Mouse (Mus musculus): ENCODE results near the gene 1700018F24Rik.
"Not testable (repeated sequence)": the region's sequence is repeated elsewhere in the genome, so short reads cannot be mapped to it uniquely, and the experiment has no call there.

The 1700018F24Rik gene

GRCm38 (mm10) chr5:145042690-145043089 is at the start of gene 1700018F24Rik:
Gene 1700018F24Rik (plus strand): TSS chr5:145042990.
- DNase-seq: not testable (repeated sequence)

- no peak for DNase-seq
Observed at GRCm38 (mm10) chr5:144998491-144998890, 44.3 kb upstream of the 1700018F24Rik start.

- DNase-seq: no peak
Observed at GRCm38 (mm10) chr5:145003362-145003761, 39.4 kb upstream of the 1700018F24Rik start.

- no peak for DNase-seq
Observed at GRCm38 (mm10) chr5:145004495-145004894, 38.3 kb upstream of the 1700018F24Rik start.

- no peak for DNase-seq
Observed at GRCm38 (mm10) chr5:145005596-145005995, 37.2 kb upstream of the 1700018F24Rik start.

GRCm38 (mm10) chr5:145008878-145009659 is 33.7 kb upstream of the 1700018F24Rik start:
- no peak for DNase-seq

- DNase-seq: no peak
Observed at GRCm38 (mm10) chr5:145014278-145014677, 28.5 kb upstream of the 1700018F24Rik start.

- not testable (repeated sequence) for DNase-seq
Observed at GRCm38 (mm10) chr5:145016761-145017160, 26.0 kb upstream of the 1700018F24Rik start.

GRCm38 (mm10) chr5:145020254-145020653 is 22.5 kb upstream of the 1700018F24Rik start:
- not testable (repeated sequence) for DNase-seq

- DNase-seq: not testable (repeated sequence)
Observed at GRCm38 (mm10) chr5:145020712-145021111, 22.1 kb upstream of the 1700018F24Rik start.

GRCm38 (mm10) chr5:145030476-145030875 is 12.3 kb upstream of the 1700018F24Rik start:
- not testable (repeated sequence) for DNase-seq

GRCm38 (mm10) chr5:145032391-145032790 is 10.4 kb upstream of the 1700018F24Rik start, which contains the start of gene Gm4871:
Gene Gm4871 (minus strand): TSS chr5:145032754.
- DNase-seq: not testable (repeated sequence)

GRCm38 (mm10) chr5:145041628-145042027 is 1.2 kb upstream of the 1700018F24Rik start:
- peak; percentile 6 to 13 for DNase-seq

GRCm38 (mm10) chr5:145054187-145054586 is 11.4 kb downstream of the 1700018F24Rik start:
- DNase-seq: not testable (repeated sequence)

- DNase-seq: no peak
Observed at GRCm38 (mm10) chr5:145057907-145058306, 15.1 kb downstream of the 1700018F24Rik start.

- DNase-seq: no peak
Observed at GRCm38 (mm10) chr5:145058722-145059121, 15.9 kb downstream of the 1700018F24Rik start.

- DNase-seq: no peak
Observed at GRCm38 (mm10) chr5:145059524-145059923, 16.7 kb downstream of the 1700018F24Rik start.

- DNase-seq: no peak
Observed at GRCm38 (mm10) chr5:145064765-145065340, 22.1 kb downstream of the 1700018F24Rik start.

GRCm38 (mm10) chr5:145068863-145069262 is 26.1 kb downstream of the 1700018F24Rik start:
- DNase-seq: no peak

- DNase-seq: peak; percentile 39 to 62
Observed at GRCm38 (mm10) chr5:145069707-145070106, 26.9 kb downstream of the 1700018F24Rik start.

- DNase-seq: no peak
Observed at GRCm38 (mm10) chr5:145071342-145071741, 28.6 kb downstream of the 1700018F24Rik start.

- no peak for DNase-seq
Observed at GRCm38 (mm10) chr5:145075081-145075480, 32.3 kb downstream of the 1700018F24Rik start.

GRCm38 (mm10) chr5:145081866-145082613 is 39.2 kb downstream of the 1700018F24Rik start:
- no peak for DNase-seq

Measured in thymus, postnatal 36 days (tissue).